Mouse (Mus musculus): ENCODE measurements at regions not wholly inside any gene's neighbourhood (a gene's known extent, or its start where the extent isn't known, plus 50 kb on each side); places are given as distances from the start of the nearest gene placed in this dataset.

- Histone ChIP-seq H3K9ac (ENCODE audit: low read length) (no peak overlapping the region), H3K4me2 (ENCODE audit: low read depth, severe bottlenecking) (no peak overlapping the region), H3K4me1 (ENCODE audit: control insufficient read depth, insufficient read depth, low read length) (no peaks in the 10 kb centered on the region), H3K4me3 (ENCODE audit: low read depth, low read length) (no peak overlapping the region), H3K36me3 (ENCODE audit: control insufficient read depth, insufficient read depth, low read length) (no peaks in the 10 kb centered on the region), H3K27me3 (ENCODE audit: control insufficient read depth, insufficient read depth, low read length) (no peaks in the 10 kb centered on the region), H3K27ac (replicated peaks; ENCODE audit: low read depth, low read length) (no peak overlapping the region), H3K9me3 (ENCODE audit: control insufficient read depth, low read length) (no peaks in the 10 kb centered on the region)
- ATAC-seq (ENCODE audit: insufficient number of reproducible peaks, low FRiP score, low TSS enrichment, low read depth) (no peak), DNase-seq (ENCODE audit: low spot score) (no peak)
- WGBS = 77% methylated on average over 1 of the region's 1 CpGs
These were observed 359.8 kb upstream of the Epha7 start for GRCm38 (mm10) chr4:28453111-28453510.

DNA sequence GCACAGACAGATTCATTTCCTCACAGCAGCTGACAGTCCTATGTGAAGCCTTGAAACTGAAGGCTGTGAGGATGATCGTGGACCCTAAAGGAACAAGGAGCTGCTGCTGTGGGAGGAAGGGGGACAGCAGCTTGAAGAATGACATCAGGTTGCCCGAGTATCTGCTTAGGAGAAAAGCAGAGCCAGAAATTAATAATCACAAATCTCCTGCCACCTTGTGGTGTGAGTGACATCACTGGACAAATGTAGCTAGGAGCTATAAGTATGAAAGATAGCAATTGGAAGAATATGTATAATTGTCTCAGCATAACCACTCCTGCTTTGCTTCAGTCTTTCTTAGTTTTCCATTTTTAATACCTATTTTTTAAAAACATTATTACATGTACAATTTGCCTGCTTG, 356.6 kb upstream of the Epha7 start:
- H3K36me3 ChIP-seq (ENCODE audit: control insufficient read depth, insufficient read depth, low read length) = no peaks in the 10 kb centered on the region
- ATAC-seq (ENCODE audit: insufficient number of reproducible peaks, low FRiP score, low TSS enrichment, low read depth) = no peak
- no peak for DNase-seq (ENCODE audit: low spot score)
- no peak overlapping the region for H3K27ac ChIP-seq (replicated peaks; ENCODE audit: low read depth, low read length)
- H3K9me3 ChIP-seq (ENCODE audit: control insufficient read depth, low read length) = no peaks in the 10 kb centered on the region
- no peaks in the 10 kb centered on the region for H3K27me3 ChIP-seq (ENCODE audit: control insufficient read depth, insufficient read depth, low read length)
- H3K4me2 ChIP-seq (ENCODE audit: low read depth, severe bottlenecking) = no peak overlapping the region
- H3K4me1 ChIP-seq (ENCODE audit: control insufficient read depth, insufficient read depth, low read length) = no peaks in the 10 kb centered on the region
- no peak overlapping the region for H3K9ac ChIP-seq (ENCODE audit: low read length)
- 64% methylated on average over 2 of the region's 2 CpGs for WGBS
- no peak overlapping the region for H3K4me3 ChIP-seq (ENCODE audit: low read depth, low read length)

Measured in limb, embryonic 11.5 days (tissue).